Mouse (Mus musculus) myocyte (in vitro differentiated cells): ENCODE data around the gene Tenm4.

Source experiments
- CEBPB ChIP-seq: IDR thresholded peaks from 2 replicates; pipeline ENCODE4 v1.6.1; 2011; ENCODE audit warnings: mild to moderate bottlenecking, moderate library complexity; ENCODE audit not compliant: poor library complexity, insufficient read depth, severe bottlenecking
- E2F4 ChIP-seq: IDR thresholded peaks from one replicate; pipeline ENCODE4 v1.6.1; 2011; ENCODE audit warnings: mild to moderate bottlenecking, control low read depth, moderate library complexity; ENCODE audit not compliant: insufficient read depth
- MAX ChIP-seq: IDR thresholded peaks from one replicate; pipeline ENCODE4 v1.6.1; 2011; ENCODE audit warnings: low read depth, mild to moderate bottlenecking, control low read depth
- MYOD1 ChIP-seq, 3 experiments: IDR thresholded peaks; one replicate each; pipeline ENCODE4 v1.6.1; 2011; ENCODE audit warnings: control low read depth in 2 of 3, low read depth in 2 of 3, mild to moderate bottlenecking in 2 of 3, moderate library complexity in 1 of 3; ENCODE audit not compliant: insufficient read length in 2 of 3, control insufficient read depth in 1 of 3
- POLR2A ChIP-seq: IDR thresholded peaks from one replicate; pipeline ENCODE4 v1.6.1; 2011; ENCODE audit warnings: low read depth, mild to moderate bottlenecking, control low read depth, moderate library complexity; ENCODE audit not compliant: insufficient read length
- POLR2AphosphoS2 ChIP-seq: IDR thresholded peaks from one replicate; pipeline ENCODE4 v1.6.1; 2011; ENCODE audit warnings: low read depth, control low read depth; ENCODE audit not compliant: insufficient read length
- REST ChIP-seq: IDR thresholded peaks from one replicate; pipeline ENCODE4 v1.6.1; 2011; ENCODE audit warnings: mild to moderate bottlenecking, control low read depth, moderate library complexity; ENCODE audit not compliant: insufficient read depth, insufficient read length
- TCF12 ChIP-seq: IDR thresholded peaks from one replicate; pipeline ENCODE4 v1.6.1; 2011; ENCODE audit warnings: mild to moderate bottlenecking, control low read depth; ENCODE audit not compliant: poor library complexity, insufficient read depth, severe bottlenecking
- TCF3 ChIP-seq: IDR thresholded peaks from one replicate; pipeline ENCODE4 v1.6.1; 2011; ENCODE audit warnings: low read depth, control low read depth; ENCODE audit not compliant: insufficient read length
- USF1 ChIP-seq: IDR thresholded peaks from one replicate; pipeline ENCODE4 v1.6.1; 2011; ENCODE audit warnings: low read depth, mild to moderate bottlenecking, control low read depth, moderate library complexity

DNA sequence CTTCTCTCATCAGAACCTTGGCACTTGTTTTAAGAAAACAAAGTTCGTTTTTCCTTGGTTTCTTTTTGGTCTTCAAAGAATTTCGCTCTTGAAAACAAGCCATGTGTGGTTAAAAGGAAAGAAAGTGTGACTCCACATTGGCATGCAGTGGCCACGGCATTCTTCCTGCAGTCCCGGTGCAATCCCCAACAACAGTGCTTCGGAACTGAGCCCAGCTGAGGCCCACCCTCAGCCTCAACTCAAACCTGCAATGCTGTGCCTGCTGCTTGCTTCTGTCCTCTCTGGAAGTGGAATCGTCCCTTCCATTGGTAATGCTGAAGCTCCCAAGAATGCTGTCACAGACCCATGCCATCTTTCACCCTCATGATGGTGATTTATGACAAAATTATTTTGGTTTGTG lies 88.6 kb downstream of the Tenm4 start:
- TF ChIP-seq POLR2A (no peak), USF1 (no peak), TCF12 (no peak), MAX (no peak), REST (no peak), CEBPB (no peak), TCF3 (no peak), POLR2AphosphoS2 (no peak), MYOD1 (IDR thresholded peaks at IDR 0.05; ENCODE audit: control insufficient read depth in 1 of 3, insufficient read length in 2 of 3, low read depth in 2 of 3) (no peak), E2F4 (no peak)
